Mouse (Mus musculus) embryonic facial prominence, embryonic 12.5 days (tissue): ENCODE results near the gene Pacsin1. TPM values are rescaled to one million over a fixed set of nuclear protein-coding genes. Genes with fewer than 3 reads are reported as not detected.

Experiments
- ATAC-seq: fragments of 200-750 bp; cut with Nextera tagmentation; 2 replicates; pipeline ENCODE4 v1.8.0; 2017; ENCODE audit not compliant: insufficient number of reproducible peaks, insufficient read depth, low FRiP score, low TSS enrichment
- H3K27ac ChIP-seq: fragments of 300-500 bp; sonication (generic); 2 replicates; pipeline ENCODE4 v1.5.1; 2016; ENCODE audit warnings: mild to moderate bottlenecking
- H3K27me3 ChIP-seq: fragments of 300-500 bp; sonication (generic); 2 replicates; pipeline ENCODE4 v1.6.1; 2016; ENCODE audit warnings: mild to moderate bottlenecking, moderate library complexity
- H3K36me3 ChIP-seq: fragments of 300-500 bp; sonication (generic); 2 replicates; pipeline ENCODE4 v1.6.1; 2016; ENCODE audit warnings: mild to moderate bottlenecking
- H3K4me1 ChIP-seq: fragments of 300-500 bp; sonication (generic); 2 replicates; pipeline ENCODE4 v1.6.1; 2016
- H3K4me2 ChIP-seq: fragments of 300-500 bp; sonication (generic); replicated peaks from 2 replicates; pipeline ENCODE4 v1.6.1; 2016; ENCODE audit warnings: mild to moderate bottlenecking, moderate library complexity
- H3K4me3 ChIP-seq: fragments of 300-500 bp; sonication (generic); 2 replicates; pipeline ENCODE4 v1.5.1; 2016; ENCODE audit warnings: mild to moderate bottlenecking
- H3K9ac ChIP-seq: fragments of 300-500 bp; sonication (generic); 2 replicates; pipeline ENCODE4 v1.6.1; 2016; ENCODE audit warnings: mild to moderate bottlenecking, moderate library complexity
- H3K9me3 ChIP-seq: fragments of 300-500 bp; sonication (generic); 2 replicates; pipeline ENCODE4 v1.6.1; 2016; ENCODE audit warnings: mild to moderate bottlenecking, moderate library complexity
- WGBS: fragments of 180-500 bp; shearing (Covaris S2); methylation state at CpG from one replicate; pipeline ENCODE4 v1.1.7; 2016; 5-methylcytosine and 5-hydroxymethylcytosine counted together
- polyA plus RNA-seq: library from polyadenylated mRNA; unstranded; fragments of >200 nt; fragmentation: Nextera tagmentation; extraction: Ambion mirVana; gene quantifications from 2 replicates; pipeline ENCODE4 v1.2.1, GENCODE M21; 2016

The Pacsin1 gene
- polyA plus RNA-seq, 1 experiment from 2014 or later: 7.5 TPM

DNA sequence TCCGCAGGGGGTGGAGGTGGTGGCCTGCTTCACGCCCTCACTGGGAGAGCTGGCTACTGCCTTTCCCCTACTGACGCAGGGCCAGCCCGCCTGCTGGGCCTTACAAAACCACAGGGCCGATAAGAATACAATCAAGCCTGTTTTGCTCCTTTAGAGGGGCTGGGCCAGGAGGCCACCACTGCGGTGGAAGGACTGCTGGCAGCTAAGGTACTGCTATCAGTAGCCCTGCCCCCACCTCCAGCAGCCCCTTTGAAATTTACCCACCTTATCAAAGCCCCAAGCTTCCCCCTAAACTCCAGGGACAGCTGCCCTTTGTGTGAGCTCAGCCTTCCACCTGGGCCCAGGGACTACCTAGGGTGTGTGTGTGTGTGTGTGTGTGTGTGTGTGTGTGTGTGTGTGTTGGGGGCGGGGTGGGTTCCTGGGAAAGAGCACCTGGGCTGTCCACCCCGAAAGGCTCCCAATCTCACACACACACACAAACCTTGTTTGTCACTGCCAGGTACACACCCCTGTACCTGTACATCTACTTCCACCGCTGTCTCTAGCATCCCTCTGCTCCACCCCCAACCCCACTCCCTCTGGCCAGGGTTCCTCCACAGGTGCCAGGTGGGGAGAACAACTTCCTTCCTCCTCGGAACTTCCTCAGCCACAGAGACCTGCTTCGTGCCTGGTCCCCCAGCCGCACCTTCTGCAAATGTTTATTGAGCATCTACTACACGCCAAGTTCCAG is 79.2 kb downstream of the Pacsin1 start:
- no peaks in the 10 kb centered on the region for H3K36me3 ChIP-seq
- WGBS: 19% methylated on average over 12 of the region's 13 CpGs
- no peak overlapping the region for H3K4me3 ChIP-seq
- no peak overlapping the region for H3K9ac ChIP-seq
- peaks cover 2% of the 10 kb centered on the region; the same call in 1 of the 2 replicates for H3K9me3 ChIP-seq
- peaks cover 8% of the 10 kb centered on the region; the same call in 1 of the 2 replicates for H3K27me3 ChIP-seq
- no peak for ATAC-seq
- no peak overlapping the region for H3K4me2 ChIP-seq
- no peaks in the 10 kb centered on the region for H3K4me1 ChIP-seq
- H3K27ac ChIP-seq: no peak overlapping the region

- H3K27me3 ChIP-seq: no peaks in the 10 kb centered on the region
- no peak overlapping the region for H3K4me3 ChIP-seq
- H3K9ac ChIP-seq: no peak overlapping the region
- ATAC-seq: no peak
- 0 out of 2 replicates have a peak, but pooled peaks cover 3% of the 10 kb centered on the region for H3K36me3 ChIP-seq
- 91% methylated on average over 6 of the region's 6 CpGs for WGBS
- no peaks in the 10 kb centered on the region for H3K4me1 ChIP-seq
- H3K4me2 ChIP-seq: no peak overlapping the region
- no peaks in the 10 kb centered on the region for H3K9me3 ChIP-seq
- no peak overlapping the region for H3K27ac ChIP-seq
Measured at GRCm38 (mm10) chr17:27740961-27741360, 85.7 kb downstream of the Pacsin1 start.

GRCm38 (mm10) chr17:27746446-27746845 is 91.1 kb downstream of the Pacsin1 start:
- H3K4me3 ChIP-seq: no peak overlapping the region
- H3K27ac ChIP-seq: no peak overlapping the region; the same call in 1 of the 2 replicates
- H3K4me1 ChIP-seq: peaks cover 7% of the 10 kb centered on the region; the same call in 1 of the 2 replicates
- H3K4me2 ChIP-seq: no peak overlapping the region
- no peak for ATAC-seq
- peaks cover 10% of the 10 kb centered on the region; the same call in 1 of the 2 replicates for H3K36me3 ChIP-seq
- H3K9ac ChIP-seq: no peak overlapping the region
- no peaks in the 10 kb centered on the region for H3K27me3 ChIP-seq
- WGBS: 44% methylated on average over 4 of the region's 4 CpGs
- no peaks in the 10 kb centered on the region for H3K9me3 ChIP-seq

DNA sequence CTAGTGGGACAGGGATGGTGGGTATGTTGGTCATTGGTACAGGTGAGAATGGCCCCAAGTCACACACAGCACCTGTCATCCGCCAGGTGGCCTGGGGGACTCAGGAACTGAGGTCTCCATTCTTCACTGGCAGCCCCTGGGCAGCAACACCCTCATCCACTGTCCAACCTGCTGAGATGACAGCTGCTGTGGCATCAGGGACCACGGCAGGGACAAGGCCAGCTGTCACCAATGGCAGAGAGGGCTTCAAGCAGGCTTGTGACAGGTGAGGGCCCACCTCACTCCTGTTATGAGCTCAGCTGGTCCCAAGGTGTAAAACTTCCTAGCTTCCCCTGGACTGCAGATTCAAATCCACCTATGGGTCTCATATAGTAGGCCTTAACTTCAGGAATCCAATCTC is 92.8 kb downstream of the Pacsin1 start:
- peaks cover 7% of the 10 kb centered on the region; the same call in 1 of the 2 replicates for H3K4me1 ChIP-seq
- no peaks in the 10 kb centered on the region for H3K27me3 ChIP-seq
- H3K4me3 ChIP-seq: no peak overlapping the region
- H3K4me2 ChIP-seq: no peak overlapping the region
- H3K9me3 ChIP-seq: no peaks in the 10 kb centered on the region
- ATAC-seq: no peak; the same call in 1 of the 2 replicates
- 86% methylated on average over 2 of the region's 2 CpGs for WGBS
- no peak overlapping the region for H3K27ac ChIP-seq
- H3K36me3 ChIP-seq: peaks cover 26% of the 10 kb centered on the region
- H3K9ac ChIP-seq: no peak overlapping the region

GRCm38 (mm10) chr17:27750451-27750942 is 95.2 kb downstream of the Pacsin1 start:
- H3K27me3 ChIP-seq: no peaks in the 10 kb centered on the region
- H3K36me3 ChIP-seq: peaks cover 29% of the 10 kb centered on the region
- H3K4me3 ChIP-seq: no peak overlapping the region
- H3K4me2 ChIP-seq: no peak overlapping the region
- H3K9ac ChIP-seq: no peak overlapping the region
- 89% methylated on average over 6 of the region's 6 CpGs for WGBS
- H3K27ac ChIP-seq: no peak overlapping the region
- H3K9me3 ChIP-seq: no peaks in the 10 kb centered on the region
- peaks cover 7% of the 10 kb centered on the region; the same call in 1 of the 2 replicates for H3K4me1 ChIP-seq
- ATAC-seq: no peak

DNA sequence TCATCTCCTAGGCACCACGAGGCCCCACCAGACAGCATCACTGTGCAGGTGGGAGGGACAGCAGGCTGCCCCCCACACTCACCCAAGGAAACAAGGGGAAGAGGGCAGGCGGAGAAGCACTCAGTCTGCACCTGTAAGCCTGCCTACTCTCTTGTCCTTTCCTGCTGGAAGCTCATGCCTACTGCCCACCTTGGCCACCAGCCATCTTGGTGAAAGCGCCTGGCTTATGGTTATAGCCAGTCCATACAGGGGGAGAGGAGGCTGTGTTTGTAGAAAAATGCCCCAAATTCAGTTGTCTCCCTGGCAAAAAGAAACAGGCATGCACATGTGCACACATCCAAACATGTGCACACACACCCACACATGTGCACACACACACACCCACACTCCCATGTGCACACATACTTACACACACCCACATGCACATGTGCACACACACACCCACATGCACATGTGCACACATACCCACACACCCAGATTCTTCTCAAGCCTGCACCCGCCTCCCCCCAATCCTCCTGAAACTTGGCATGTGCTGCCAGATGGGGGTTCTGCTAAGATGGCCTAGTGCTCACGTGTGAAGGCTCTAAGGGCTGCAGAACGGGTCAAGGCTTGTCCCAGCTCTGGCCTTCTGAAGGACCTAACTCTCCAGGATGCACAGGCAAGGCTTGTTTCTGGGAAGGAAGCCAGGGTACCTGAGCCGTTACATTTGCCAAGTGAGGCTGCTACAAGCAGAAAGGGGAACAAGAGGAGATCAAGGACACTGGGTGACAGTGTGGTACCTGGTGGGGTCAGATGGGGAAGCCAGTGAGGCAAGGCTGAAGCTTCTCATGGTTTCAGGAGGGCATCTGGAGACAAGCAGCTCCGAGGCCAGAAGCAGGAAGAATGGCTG is 96.2 kb downstream of the Pacsin1 start:
- no peak overlapping the region for H3K4me3 ChIP-seq
- ATAC-seq: no peak
- peaks cover 2% of the 10 kb centered on the region; the same call in 1 of the 2 replicates for H3K4me1 ChIP-seq
- no peaks in the 10 kb centered on the region for H3K9me3 ChIP-seq
- H3K36me3 ChIP-seq: peaks cover 29% of the 10 kb centered on the region
- H3K27me3 ChIP-seq: no peaks in the 10 kb centered on the region
- H3K4me2 ChIP-seq: no peak overlapping the region
- WGBS: 87% methylated on average over 8 of the region's 8 CpGs
- no peak overlapping the region for H3K27ac ChIP-seq
- no peak overlapping the region for H3K9ac ChIP-seq

DNA sequence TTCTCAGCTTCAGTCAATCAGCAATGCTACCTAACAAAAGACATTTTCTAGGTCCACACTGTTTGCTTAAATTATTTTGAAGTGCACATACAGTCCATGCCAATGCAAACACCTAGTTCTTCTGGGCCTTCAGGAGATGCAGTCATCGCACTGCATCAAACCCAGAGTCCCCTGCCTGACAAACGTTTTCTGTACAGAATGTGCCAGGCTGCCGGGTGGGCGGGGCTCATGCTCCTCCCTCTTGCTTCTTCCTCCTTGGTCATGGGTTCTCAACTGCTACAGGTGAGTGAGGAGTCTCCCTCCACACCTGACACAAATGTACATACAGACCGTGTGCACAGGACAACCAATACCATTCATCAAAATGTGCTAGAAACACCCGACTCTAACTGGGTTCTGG is 104.9 kb downstream of the Pacsin1 start:
- Histone ChIP-seq H3K9ac (no peak overlapping the region), H3K4me1 (0 out of 2 replicates have a peak, but pooled peaks cover 4% of the 10 kb centered on the region), H3K4me3 (no peak overlapping the region), H3K9me3 (peaks cover 7% of the 10 kb centered on the region; the same call in 1 of the 2 replicates), H3K4me2 (no peak overlapping the region), H3K36me3 (peaks cover 15% of the 10 kb centered on the region), H3K27ac (no peak overlapping the region), H3K27me3 (no peaks in the 10 kb centered on the region)
- WGBS: 72% methylated on average over 6 of the region's 6 CpGs
- ATAC-seq: no peak

Other genes with a start within 250 kb of the Pacsin1 start
- 0.68 and 0.73 TPM in 2 replicates for gene Grm4, start 134.1 kb upstream of the Pacsin1 start, polyA plus RNA-seq
- gene Hmga1, start 99.0 kb upstream of the Pacsin1 start, polyA plus RNA-seq: 236 and 247 TPM in 2 replicates
- 18.2 and 20.3 TPM in 2 replicates for gene AI413582, start 89.8 kb upstream of the Pacsin1 start, polyA plus RNA-seq
- 135 and 137 TPM in 2 replicates for gene Nudt3, start 32.0 kb upstream of the Pacsin1 start, polyA plus RNA-seq
- gene RPS10-NUDT3, start 20.3 kb upstream of the Pacsin1 start, polyA plus RNA-seq: not detected in 2 replicates
- 943 and 948 TPM in 2 replicates for gene Rps10, start 18.8 kb upstream of the Pacsin1 start, polyA plus RNA-seq
- 0.40 and 0.71 TPM in 2 replicates for gene Spdef, start 73.4 kb downstream of the Pacsin1 start, polyA plus RNA-seq
- gene D17Wsu92e, start 165.1 kb downstream of the Pacsin1 start, polyA plus RNA-seq: 17.9 and 18.9 TPM in 2 replicates
- gene Snrpc, start 182.6 kb downstream of the Pacsin1 start, polyA plus RNA-seq: 348 and 358 TPM in 2 replicates
- 9.2 and 10.1 TPM in 2 replicates for gene Uhrf1bp1, start 200.9 kb downstream of the Pacsin1 start, polyA plus RNA-seq